Mouse (Mus musculus): ENCODE results near the gene Atic.

DNA sequence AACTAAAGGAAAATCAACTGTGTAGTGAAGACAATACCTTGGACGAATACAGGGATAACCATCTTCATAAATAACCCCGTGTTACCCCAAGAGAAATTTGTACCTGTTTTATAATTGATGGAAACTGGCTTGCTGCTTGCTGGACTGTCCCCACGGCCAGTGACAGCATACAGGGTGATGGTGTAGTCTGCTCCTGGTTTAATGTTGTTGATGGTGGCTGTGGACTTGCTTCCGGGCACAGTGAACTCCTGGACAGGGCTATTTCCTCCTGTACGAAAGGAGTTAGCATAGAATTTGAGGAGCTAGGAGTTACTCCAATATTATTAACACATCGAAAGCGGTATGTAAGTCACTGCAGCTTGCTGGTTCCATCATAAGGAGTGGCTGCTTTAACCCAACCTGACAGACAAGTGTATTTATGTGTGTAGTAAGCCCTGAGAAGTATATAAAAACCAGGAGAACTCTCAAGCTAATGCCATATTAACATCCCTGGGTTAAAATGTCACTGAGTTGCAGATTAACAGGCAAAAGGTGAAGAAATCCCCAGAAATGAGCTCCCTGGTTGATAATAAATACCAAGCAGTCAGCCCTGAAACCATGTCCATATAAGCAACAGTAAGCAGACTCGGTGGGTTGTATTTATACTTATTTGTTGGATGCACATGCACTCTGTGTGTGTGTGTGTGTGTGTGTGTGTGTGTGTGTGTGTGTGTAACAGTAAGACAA is 49.8 kb downstream of the Atic start:
- no peak for TF ChIP-seq CTCF (IDR thresholded peaks at IDR 0.05)
- no peak for TF ChIP-seq EP300 (IDR thresholded peaks at IDR 0.05)

All from lung, postnatal 0 days (tissue).